Mouse (Mus musculus) retina, postnatal 7 days (tissue): ENCODE measurements at regions not wholly inside any gene's neighbourhood (a gene's known extent, or its start where the extent isn't known, plus 50 kb on each side); places are given as distances from the start of the nearest gene placed in this dataset.

ENCODE experiments used
- DNase-seq: peaks from one replicate; pipeline ENCODE4 v3.0.0-alpha.2; 2012; ENCODE audit warnings: low read depth, low spot score

- DNase-seq: no peak
These were observed 280.7 kb upstream of the Htr2a start for GRCm38 (mm10) chr14:74359663-74360552.

DNA sequence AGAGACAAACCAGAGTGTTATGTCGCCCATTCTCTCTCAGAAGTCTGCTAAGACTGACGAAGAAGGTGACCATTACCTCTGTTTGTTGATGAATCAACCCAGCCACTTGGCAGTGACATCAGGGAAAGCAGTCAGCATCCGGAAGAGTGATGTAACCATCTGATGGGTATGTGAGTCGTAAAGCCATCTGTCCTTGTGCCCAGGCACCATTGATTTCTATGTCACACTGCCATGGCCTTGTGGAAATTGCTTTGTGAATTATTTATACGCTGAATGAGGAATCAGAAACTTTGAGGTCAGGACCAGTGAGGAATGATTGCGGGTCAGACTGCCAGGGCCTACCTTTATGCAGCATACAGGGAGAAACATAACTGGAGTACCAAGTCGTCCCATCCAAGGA lies 256.2 kb upstream of the Htr2a start:
- DNase-seq: no peak

DNA sequence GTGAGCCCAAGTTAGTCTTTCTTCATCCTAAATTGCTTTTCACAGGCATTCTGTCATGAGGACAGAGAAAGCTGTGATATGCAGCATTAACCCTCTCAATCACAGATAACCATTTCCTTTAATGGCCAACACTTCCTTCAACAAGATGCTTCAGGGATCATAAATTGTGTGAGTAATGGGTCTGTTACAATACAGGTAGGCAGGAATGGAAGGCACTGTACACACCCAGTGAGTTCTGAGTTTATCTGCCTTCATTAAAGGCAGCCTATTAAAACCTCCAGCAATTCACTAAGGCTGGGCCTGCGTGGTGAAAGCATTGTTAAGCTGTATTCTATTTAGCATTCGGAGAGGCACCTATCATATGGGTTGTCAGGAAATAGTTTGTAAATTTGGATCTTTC lies 248.2 kb upstream of the Htr2a start:
- no peak for DNase-seq

- no peak for DNase-seq
These were observed 243.4 kb upstream of the Htr2a start for GRCm38 (mm10) chr14:74397202-74397601.

DNA sequence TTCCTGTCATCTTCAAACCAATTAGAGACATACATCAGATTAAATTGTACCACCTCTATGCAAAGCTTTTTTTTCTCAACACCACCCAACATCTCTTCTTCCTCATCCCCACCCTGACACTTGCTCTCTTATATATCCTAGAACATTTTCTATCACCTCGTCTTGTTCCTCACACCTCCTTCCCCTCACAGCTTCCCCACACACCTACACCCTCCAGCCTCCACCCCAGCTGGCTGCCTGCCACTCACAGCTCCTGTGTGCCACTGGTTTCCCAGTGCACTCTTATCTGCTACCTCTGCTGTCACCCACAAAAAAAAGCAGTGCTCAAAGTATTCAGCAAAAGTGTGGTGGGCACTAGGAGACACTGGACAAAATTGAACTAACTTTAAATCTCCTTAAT lies 231.2 kb upstream of the Htr2a start:
- no peak for DNase-seq

DNA sequence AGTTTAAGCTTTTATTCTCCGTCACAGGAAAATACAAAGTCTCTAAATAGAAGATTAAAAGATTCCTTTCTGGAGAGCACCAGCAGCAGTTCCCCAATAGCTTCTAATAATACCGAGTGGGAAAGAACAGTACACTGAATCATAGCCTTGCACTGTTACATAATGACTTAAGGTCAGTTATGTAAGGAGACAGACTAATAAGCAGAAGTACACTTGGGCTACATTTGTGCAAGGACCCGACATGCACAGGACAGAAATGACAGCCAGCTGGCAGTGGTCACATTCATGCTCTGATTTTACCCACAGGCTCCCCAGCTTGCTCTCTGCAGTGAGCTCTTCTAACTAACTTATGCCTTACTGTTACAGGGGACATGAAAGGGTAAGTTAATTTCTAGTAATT lies 212.4 kb upstream of the Htr2a start:
- DNase-seq: no peak

GRCm38 (mm10) chr14:74464027-74464682 lies 176.5 kb upstream of the Htr2a start:
- DNase-seq: no peak

- no peak for DNase-seq
These were observed 145.1 kb upstream of the Htr2a start for GRCm38 (mm10) chr14:74495504-74495903.

GRCm38 (mm10) chr14:74511521-74511920 lies 129.1 kb upstream of the Htr2a start:
- no peak for DNase-seq

GRCm38 (mm10) chr14:74516451-74516850 lies 124.2 kb upstream of the Htr2a start:
- DNase-seq: no peak

GRCm38 (mm10) chr14:74519531-74519930 lies 121.1 kb upstream of the Htr2a start:
- no peak for DNase-seq

- DNase-seq: no peak
These were observed 119.0 kb upstream of the Htr2a start for GRCm38 (mm10) chr14:74521669-74522068.

- no peak for DNase-seq
These were observed 113.4 kb upstream of the Htr2a start for GRCm38 (mm10) chr14:74527246-74527645.

- DNase-seq: no peak
These were observed 111.2 kb upstream of the Htr2a start for GRCm38 (mm10) chr14:74529368-74529951.

- no peak for DNase-seq
These were observed 102.5 kb upstream of the Htr2a start for GRCm38 (mm10) chr14:74538187-74538586.

DNA sequence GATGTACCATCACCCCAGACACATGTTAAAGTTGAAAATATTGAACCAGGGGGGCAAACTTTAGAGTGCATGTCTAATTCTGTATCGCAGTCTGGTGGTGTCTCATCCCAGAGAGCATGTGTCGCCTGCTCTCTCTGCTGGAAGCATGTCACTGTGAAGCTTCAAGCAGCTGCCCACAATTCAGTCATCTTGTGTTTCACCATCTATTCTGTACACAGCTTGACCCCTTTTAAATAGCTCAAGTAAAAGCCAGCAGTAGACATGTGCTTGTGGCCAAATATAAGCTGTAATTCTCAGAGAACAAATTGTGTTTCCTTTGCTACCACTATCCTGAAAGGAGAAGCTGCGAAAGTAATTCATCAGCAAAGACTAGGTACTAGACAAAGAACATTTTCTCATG lies 96.6 kb upstream of the Htr2a start:
- DNase-seq: no peak

GRCm38 (mm10) chr14:74551091-74551490 lies 89.5 kb upstream of the Htr2a start:
- no peak for DNase-seq

- DNase-seq: no peak
These were observed 87.0 kb upstream of the Htr2a start for GRCm38 (mm10) chr14:74553636-74554035.

GRCm38 (mm10) chr14:74558359-74558758 lies 82.3 kb upstream of the Htr2a start:
- DNase-seq: no peak
